Mouse (Mus musculus) thymus, adult 2 months (tissue): ENCODE measurements at regions not wholly inside any gene's neighbourhood (a gene's known extent, or its start where the extent isn't known, plus 50 kb on each side); places are given as distances from the start of the nearest gene placed in this dataset.

ENCODE experiments used
- CTCF ChIP-seq: fragments of 200-500 bp; IDR thresholded peaks from 2 replicates; pipeline ENCODE4 v1.5.1; 2012; ENCODE audit warnings: mild to moderate bottlenecking, control low read depth, low read length, moderate library complexity, borderline replicate concordance; ENCODE audit not compliant: control insufficient read depth, poor library complexity, insufficient read depth; ENCODE audit errors: extremely low read depth
- POLR2A ChIP-seq: fragments of 200-500 bp; IDR thresholded peaks from 2 replicates; pipeline ENCODE4 v1.6.1; 2012; ENCODE audit warnings: mild to moderate bottlenecking, low read length, control low read depth, moderate library complexity; ENCODE audit not compliant: control insufficient read depth, poor library complexity, insufficient read depth; ENCODE audit errors: extremely low read depth

GRCm38 (mm10) chr10:111589186-111589585 is 83.1 kb downstream of the Phlda1 start:
- TF ChIP-seq POLR2A = no peak
- no peak for TF ChIP-seq CTCF
